Mouse (Mus musculus) mouse trophoblast stem cell (cell line): ENCODE measurements around the gene Arf4.
"Not testable (repeated sequence)": the region's sequence is repeated elsewhere in the genome, so short reads cannot be mapped to it uniquely, and the experiment has no call there.

ENCODE experiments used
- in situ Hi-C, 2 experiments: fragments of 300-500 bp; cut with MseI, MboI; formaldehyde crosslinking; loops; 2 replicates in 1 of 2; 3 replicates in 1 of 2; pipeline ENCODE4 v1.15.1; 2025

The Arf4 gene

GRCm38 (mm10) chr14:26662016-26662415, 24.1 kb downstream of the Arf4 start:
- in situ Hi-C loops = no loop called here

- in situ Hi-C loops = no loop called here
These were observed 24.6 kb downstream of the Arf4 start for GRCm38 (mm10) chr14:26662488-26662887.

GRCm38 (mm10) chr14:26663851-26664250, 26.0 kb downstream of the Arf4 start:
- in situ Hi-C loops = no loop called here

- in situ Hi-C loops = no loop called here
These were observed 30.1 kb downstream of the Arf4 start for GRCm38 (mm10) chr14:26667991-26668370.

GRCm38 (mm10) chr14:26668371-26669291, 30.8 kb downstream of the Arf4 start:
- in situ Hi-C loops = no loop called here

- in situ Hi-C loops = no loop called here
These were observed 31.6 kb downstream of the Arf4 start, which contains the start of gene Pde12 for GRCm38 (mm10) chr14:26669292-26670073. Gene Pde12, minus strand, starts transcription at chr14:26669883.

GRCm38 (mm10) chr14:26670964-26671363, 33.1 kb downstream of the Arf4 start:
- in situ Hi-C loops = no loop called here

- in situ Hi-C loops = not testable (repeated sequence)
These were observed 34.2 kb downstream of the Arf4 start for GRCm38 (mm10) chr14:26671870-26672615.

GRCm38 (mm10) chr14:26674476-26675169, 36.7 kb downstream of the Arf4 start:
- in situ Hi-C loops = not testable (repeated sequence)

- in situ Hi-C loops = no loop called here
These were observed 37.5 kb downstream of the Arf4 start for GRCm38 (mm10) chr14:26675371-26675770.

- in situ Hi-C loops = no loop called here
These were observed 37.9 kb downstream of the Arf4 start for GRCm38 (mm10) chr14:26675791-26676190.

- in situ Hi-C loops = no loop called here
These were observed 52.9 kb downstream of the Arf4 start for GRCm38 (mm10) chr14:26690727-26691126.

- in situ Hi-C loops = no loop called here
These were observed 53.5 kb downstream of the Arf4 start for GRCm38 (mm10) chr14:26691363-26691762.

- in situ Hi-C loops = no loop called here
These were observed 55.1 kb downstream of the Arf4 start, which contains the start of gene Dnah12 for GRCm38 (mm10) chr14:26692974-26693373. Gene Dnah12, plus strand, starts transcription at chr14:26693274.

- in situ Hi-C loops = no loop called here
These were observed 60.0 kb downstream of the Arf4 start for GRCm38 (mm10) chr14:26697912-26698311.

GRCm38 (mm10) chr14:26705246-26705645, 67.4 kb downstream of the Arf4 start:
- in situ Hi-C loops = not testable (repeated sequence)
